Mouse (Mus musculus): ENCODE measurements around the gene Itgb2.
A peak's percentile ranks its signal among the peaks of the same experiment; 100 is the strongest.

- no peak for TF ChIP-seq POLR2A (IDR thresholded peaks at IDR 0.05; ENCODE audit: low read depth, low read length)
- TF ChIP-seq CTCF (IDR thresholded peaks at IDR 0.05; ENCODE audit: extremely low read depth, insufficient read length, insufficient replicate concordance, low read depth, low read length), result peak; percentile 96
These were observed 12.9 kb upstream of the Itgb2 start for GRCm38 (mm10) chr10:77517066-77517620.
